Mouse (Mus musculus) induced T-regulatory cell, adult 2 months (primary cell): ENCODE data around the gene Cfap43.

Source experiments
- DNase-seq: peaks from one replicate; pipeline ENCODE4 v3.0.0-alpha.2; 2012; ENCODE audit warnings: low read depth

Cfap43 gene

DNA sequence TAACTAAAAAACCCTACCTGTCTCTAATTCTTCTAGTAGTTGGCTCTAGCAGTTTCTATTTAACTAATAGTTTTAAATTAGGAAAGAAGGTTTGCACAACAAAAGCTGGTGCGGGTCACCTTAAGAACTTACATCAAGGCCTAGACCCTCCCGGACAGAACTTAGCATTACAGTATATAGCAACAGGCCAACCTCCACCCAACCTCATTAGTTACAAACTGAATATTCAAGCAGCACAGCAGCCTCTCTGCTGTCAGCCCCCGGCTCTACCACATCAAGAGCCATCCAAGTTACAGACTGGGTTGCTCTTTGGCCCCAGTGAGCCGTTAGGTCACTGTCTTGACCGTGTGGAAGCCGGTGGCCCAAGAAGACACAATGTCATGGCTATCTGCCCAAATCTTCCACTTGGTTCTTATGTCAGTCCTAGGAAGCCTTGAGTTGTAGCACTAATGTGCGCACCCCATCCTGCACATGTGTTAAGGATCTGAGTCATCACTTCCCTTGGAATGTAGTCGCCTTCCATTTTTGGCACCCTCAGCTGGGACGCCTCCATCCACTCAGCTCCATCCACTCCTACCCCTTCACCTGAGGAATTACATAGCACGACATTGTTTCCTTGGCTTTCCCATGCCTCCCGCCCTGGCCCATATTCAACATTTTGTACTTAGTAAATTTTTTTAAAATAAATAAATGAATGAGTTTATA lies 128.6 kb downstream of the Cfap43 start:
- DNase-seq = no peak

DNA sequence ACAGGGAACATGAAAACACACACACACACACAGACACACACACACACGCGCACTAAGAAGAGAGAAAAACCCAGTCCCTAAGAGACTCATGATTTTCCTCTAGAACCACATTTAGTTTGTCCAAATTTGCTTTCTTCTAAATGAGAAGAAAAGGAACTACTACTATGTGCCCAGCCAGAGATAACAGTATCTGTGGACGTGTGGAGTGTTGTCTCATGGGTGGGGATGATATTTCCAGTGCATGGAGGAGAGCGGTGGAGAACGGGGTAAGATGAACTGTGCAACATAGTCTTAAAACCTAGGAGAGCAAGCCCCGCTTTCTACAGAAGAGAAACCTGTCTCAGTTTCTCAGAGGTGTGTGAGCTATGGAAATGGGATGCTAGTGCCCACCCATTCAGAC lies 135.2 kb downstream of the Cfap43 start:
- DNase-seq = no peak

DNA sequence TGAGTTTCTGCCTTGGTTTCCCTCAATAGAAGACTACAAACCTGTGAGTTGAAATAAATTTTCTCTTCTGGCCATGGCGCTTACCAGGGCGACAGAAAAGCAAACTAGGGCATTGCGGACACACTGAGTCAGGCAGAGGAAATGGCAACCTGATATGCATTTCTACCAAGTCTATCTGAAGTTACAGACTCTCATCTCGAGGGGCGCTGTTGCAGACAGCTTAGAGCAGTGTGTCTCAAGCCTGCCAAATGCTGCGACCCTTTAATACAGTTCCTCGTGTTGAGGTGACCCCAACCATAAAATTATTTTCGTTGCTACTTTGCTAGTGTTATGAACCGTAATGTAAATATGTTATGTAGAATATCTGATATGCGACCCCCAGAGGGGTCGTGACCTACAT lies 138.1 kb downstream of the Cfap43 start:
- DNase-seq = no peak

DNA sequence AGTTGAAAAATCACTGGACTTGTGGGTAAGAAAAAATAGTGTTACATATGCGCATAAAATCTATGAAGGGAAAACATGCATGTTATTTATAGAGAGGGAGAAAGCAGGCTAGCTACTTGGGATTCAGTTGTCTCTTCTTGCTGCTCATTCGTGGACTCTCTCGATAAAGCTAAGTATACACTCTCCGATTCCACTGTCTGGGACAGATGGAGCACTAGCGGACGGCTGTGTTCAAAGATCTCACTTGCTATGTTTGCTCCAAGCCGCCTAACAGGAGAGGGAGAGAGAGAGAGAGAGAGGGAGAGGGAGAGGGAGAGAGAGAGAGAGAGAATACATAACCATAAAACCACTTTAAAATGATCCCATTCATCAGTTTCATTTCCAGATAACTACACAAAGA lies 138.9 kb downstream of the Cfap43 start:
- DNase-seq = no peak

DNA sequence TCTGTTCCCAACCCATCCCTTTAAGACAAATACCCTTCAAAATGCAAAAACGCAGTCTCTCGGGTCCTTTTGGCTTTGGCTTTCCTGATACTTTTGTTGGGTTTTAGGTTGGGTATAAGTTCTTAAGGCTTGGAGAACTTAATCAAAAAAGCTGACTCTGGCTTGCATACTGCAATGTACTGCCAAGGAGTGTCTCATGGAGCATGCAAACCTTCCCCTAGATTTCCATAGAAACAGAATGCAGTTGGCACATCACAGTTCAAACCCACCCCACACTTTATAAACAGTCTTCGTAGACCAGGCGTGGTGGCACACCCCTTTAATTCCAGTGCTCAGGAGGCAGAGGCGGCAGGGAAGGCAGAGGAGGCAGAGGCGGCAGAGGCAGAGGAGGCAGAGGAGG lies 141.2 kb downstream of the Cfap43 start:
- DNase-seq = no peak

DNA sequence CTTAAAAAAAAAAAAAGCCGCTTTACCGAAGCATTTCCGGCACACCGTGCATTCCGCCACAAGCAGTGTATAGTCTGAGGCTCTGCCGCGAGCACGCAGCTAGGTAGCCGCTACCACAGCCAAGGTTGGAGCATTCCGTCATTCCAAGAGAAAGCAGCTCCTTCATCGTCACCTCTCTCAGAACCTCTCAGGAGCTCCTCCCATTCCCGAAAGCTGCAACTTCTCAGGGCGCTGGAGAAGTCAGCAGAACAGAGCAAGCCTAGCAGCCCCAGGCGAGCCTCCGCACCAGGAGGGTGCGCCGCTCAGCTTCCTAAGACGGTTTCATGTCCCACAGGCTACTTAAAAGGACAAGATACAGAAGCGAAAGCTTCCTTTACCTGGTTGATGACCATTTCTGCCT lies 163.5 kb downstream of the Cfap43 start:
- peak; percentile 32 for DNase-seq

DNA sequence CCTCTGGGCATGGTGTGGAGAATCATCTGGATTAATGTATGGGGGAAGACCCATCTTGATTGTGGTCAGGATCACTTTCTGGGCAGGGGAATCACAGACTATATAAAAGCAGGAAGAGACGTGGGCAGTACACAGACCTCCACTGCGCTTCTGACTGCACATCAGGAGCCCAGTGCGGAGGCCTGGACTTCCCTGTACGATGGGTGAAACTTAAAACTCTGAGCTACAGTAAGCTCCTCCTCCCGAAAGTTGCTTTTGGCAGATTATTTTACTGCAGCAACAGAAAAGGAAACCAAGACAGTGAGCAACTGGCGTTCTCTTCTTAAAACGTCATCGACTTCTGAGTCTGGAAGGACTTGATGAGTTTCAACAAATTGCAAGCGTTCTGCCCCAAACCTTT lies 164.2 kb downstream of the Cfap43 start:
- peak; percentile 57 for DNase-seq

DNA sequence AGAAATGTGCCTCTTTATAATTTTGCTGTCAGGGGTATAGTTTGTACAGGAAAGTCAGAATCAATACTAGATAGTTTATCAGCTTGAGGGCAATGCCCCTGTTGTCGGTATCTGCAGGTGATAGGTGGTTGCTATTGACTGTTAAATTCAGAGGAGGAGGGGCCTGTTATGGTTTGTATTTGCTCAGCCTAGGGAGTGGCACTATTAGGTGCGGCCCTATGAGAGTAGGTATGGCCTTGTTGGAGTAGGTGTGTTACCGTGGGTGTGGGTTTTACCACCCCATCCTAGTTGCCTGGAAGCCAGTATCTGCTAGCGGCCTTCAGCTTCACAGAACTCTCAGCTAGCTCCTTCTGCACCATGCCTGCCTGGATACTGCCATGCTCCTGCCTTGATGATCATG lies 165.2 kb downstream of the Cfap43 start:
- DNase-seq = no peak

DNA sequence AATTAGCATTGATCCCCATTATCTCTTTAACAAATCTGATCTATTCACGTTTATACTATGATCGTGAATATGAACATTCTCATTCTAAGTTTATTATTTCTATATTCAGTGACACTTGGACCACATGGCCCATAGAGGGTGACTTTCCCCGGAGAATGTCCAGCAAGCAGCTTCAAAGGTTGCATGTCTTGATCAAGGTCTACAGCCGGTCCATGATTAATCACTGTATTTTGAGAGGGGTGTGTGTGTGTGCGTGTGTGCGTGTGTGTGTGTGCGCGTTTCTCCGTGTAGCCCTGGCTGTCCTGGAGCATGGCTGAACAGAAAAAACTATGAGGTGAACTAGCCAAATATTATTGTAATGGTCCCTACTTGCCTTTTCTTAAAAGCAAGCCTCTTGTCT lies 166.6 kb downstream of the Cfap43 start:
- no peak for DNase-seq

DNA sequence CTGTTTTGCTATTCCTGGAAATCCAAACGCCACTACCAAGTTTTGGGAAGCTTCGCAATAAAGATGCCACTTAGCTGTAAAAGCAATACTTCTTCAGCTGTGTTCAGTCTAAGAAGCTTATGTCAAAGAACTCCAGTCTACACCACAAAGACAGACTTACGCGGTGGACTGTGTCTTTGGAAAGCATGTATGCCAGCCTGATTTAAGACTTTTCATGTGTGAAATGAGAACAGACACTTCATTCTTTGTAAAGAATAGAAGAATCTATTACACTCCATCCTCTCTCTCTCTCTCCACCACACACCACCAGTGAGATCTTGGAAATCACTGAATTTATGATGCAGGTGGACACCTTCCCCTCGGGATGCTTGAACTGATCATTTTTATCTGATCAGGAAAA lies 168.7 kb downstream of the Cfap43 start:
- DNase-seq = no peak

DNA sequence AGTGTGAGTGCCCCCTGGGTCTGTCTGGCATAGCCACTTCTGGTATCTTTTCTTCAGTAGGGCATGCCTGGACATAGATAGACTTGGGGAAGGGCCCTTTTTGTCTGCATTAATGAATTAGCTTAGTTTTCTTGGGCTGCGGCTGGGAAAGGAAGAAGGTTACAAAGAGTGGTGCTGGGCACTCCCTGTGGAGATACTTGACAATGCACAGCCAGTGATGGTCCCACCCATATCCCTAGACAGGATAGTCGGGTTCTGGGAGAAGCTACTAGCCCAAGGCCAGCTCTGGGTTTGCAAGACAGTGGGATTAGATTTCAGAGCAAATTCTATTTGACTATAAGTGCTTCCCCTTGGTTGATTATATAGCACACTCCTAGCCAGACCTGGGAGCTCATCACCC lies 170.1 kb downstream of the Cfap43 start:
- no peak for DNase-seq

DNA sequence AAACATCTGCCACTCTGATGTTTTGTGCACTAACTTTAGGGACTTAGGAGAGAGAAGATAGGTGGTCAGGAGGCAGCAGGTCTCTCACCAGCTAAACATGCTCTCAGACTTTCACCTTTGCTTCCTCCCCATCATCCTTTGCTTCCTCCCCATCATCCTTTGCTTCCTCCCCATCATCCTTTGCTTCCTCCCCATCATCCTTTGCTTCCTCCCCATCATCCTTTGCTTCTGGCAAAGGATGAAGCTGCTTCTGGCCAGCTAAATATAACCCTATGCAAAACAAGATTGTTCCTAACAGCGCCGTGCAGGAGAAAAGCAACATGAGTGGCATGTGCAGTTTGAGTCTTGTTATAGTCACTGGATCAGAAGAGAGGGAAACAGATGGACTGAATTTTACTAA lies 172.0 kb downstream of the Cfap43 start:
- DNase-seq = no peak

DNA sequence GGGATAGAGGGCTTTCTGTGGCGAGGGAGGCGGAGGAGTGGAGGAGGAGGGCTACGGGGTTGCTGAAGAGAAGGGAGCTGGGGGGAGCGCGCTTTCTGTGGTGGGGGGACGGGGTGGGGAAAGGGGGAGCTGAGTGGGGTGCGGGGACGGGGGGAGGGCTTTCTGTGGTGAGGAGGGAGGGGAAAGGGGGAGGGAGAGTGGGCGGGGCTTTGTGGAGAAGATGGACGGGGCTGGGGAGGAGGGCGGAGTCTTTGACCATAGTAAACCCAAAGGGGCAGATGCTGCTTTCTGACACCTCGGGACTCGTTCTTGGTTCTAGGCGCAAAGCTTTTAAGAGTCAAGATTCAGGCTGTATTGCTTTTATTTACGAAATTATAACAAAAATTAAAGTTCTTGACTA lies 187.2 kb downstream of the Cfap43 start:
- peak; percentile 85 for DNase-seq

DNA sequence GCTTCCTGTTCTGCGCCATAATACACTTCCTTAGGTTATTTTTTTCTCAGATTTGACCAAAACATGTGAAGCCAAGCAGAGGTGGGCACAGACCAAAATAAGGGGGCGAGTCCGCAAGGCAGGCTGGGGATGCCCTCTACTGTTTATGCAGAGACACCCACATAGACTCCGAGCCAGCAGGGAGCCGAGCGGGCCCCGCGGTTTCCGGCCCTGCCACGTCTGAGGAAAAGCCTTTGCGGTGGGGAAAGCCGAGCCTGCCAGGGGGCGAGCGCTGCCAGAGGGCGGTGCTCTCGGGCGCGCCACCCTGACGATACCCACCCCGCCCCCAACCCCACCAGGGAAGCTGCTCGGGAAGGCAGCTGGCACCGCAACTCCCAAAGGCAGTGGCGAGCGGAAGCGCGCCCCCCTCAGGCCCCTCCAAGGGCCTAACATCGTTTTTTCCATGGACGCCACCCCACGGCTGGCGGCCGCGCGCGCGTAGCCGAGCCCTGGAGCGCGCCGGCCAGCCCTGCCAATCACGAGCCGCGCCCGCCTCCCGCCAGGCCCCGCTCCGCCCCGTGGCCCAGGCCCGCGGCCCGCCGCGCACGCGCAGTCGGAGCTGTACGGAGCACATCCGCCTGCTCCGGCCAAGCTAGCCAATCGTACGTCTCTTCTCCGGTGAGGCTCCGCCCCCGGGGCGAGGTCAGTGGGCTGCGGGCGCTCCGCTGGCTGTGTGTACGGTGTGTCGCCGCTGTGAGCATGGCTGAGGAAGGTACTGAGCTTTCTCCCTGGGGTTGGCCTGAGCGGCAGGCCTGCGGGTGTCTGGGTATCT lies 187.8 kb downstream of the Cfap43 start, which contains the start of gene Sfr1:
Gene Sfr1 (plus strand): TSS at position 612 of the 811 bp plus-strand sequence.
- peak; percentile 98 for DNase-seq

DNA sequence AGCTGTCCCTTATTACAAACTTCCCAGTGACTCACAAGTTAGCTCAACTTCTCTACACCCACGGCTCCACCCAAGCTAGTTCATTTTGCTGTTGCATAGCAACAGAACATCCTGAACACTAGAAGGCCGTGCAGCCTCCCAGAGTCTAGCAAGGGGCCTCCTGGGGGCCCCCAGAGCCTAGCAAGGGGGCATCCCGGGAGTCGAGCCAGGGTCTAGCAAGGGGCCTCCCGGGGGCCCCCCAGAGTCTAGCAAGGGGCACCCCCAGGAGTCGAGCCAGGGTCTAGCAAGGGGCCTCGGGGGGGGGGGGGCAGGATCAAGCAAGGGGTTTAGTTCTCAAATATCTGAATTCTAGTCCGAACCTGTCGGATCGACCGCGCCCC lies 188.4 kb downstream of the Cfap43 start:
- peak; percentile 90 for DNase-seq

DNA sequence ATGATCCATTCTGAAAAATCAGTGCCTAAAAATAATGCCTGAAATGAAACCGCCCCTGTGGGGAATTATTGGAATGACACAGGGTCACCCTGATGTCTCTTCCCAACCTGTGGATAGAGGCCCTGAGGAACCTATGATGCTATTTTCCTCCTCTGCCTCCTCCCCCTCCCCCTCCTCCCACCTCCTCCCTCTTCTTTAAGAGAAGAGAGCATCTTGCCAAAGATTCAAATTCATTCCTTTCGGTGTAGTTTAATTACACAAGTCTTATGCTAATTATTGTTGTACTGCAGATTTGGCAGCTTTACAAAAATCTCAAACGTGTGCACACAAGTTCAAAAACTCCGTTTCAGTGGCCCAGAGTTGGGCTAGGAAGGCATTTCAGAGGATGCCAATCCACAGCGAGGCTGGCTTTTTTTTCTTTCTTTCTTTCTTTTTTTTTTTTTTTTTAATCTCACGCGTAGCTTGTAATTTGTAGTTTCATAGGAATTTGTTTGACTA lies 193.4 kb downstream of the Cfap43 start:
- DNase-seq = no peak

DNA sequence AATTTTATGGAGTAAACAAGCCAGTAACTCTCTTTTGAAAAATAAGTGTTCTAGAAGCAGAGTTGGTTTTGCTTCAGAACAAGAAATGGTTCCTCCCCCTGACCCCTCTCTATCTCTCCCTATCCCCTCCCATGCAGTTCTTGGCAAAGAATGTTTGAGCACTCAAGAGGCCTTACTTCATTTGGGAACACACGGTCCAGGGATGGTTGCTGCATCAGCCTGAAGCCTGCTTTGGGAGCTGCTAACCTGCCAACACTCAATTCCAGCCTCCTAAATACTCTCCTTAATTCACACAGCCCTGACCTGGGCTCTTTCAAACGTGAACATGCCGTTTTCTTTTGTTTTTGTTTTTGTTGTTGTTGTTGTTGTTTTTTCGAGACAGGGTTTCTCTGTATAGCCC lies 194.2 kb downstream of the Cfap43 start:
- no peak for DNase-seq

DNA sequence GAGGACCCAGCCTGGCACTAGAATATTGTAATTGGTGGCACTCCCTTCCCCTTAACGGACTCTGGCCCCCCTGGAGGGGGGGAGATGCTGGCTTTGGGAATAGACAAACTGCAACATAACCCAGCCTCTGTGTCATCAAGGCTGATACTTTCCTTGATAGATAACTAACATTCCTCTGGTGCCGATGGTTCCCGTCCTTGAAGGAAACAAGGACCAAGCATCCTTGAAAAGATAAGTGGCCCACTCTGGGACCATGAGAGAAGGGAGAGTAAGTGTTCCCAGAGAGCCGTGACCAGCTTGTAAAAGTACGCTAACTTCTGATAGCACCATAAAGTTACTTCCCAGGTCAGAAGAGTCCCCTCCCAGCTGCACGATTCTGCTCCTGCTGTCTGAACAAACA lies 196.6 kb downstream of the Cfap43 start:
- DNase-seq = no peak

DNA sequence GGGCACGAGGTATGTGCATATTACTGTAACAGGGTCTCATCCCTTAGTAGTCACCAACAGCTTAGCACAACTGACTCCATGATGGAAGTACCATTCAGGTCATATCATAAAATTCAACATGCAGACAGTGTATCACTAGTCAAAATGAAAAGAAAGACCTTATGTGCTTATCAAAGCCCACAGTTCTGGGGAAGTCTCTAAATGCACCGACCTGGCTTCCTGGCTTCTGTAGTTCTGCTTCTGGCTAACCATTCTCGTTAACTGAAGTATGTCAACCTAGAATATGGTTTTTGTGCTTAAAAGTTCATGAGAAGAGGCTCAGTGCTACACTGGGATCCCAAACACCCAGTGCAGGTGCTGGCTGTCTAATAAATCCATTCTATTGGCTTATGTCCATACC lies 199.9 kb downstream of the Cfap43 start:
- no peak for DNase-seq

DNA sequence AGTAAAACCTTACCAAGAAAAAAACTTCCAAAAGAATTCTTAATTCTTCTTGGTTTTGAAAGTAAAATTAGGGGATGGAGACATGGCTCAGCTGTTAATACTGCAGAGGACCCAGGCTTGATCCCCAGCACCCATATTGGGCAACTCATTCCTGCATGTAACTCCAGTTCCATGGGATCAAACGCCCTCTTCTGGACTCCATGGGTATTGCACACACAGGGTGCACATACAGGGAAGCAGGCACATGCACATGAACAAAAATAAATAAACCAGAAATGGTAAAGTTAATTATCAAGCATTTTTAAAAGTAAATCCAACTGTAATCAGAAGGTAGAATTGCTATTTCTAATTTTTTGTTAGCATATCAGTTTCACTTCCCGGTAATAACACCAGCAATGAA lies 202.9 kb downstream of the Cfap43 start:
- no peak for DNase-seq

DNA sequence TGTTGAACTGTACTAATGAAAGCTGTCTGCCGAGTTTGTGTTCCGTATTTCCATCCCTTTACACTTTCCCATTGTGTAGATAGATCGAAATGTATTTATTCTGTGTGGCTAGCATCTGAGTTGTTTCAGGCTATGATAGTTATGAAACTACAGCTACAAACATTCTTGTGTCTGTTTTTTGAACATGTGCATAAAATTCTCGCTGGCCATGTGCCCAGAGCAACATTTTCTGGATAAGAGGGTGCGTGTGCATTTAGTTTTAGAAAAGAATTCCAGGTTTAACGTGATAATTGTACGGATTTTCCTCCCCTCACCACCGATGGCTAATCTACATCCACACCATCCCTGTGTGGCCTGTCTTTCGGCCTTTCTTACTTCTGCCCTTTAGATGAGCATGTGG lies 205.6 kb downstream of the Cfap43 start:
- no peak for DNase-seq

DNA sequence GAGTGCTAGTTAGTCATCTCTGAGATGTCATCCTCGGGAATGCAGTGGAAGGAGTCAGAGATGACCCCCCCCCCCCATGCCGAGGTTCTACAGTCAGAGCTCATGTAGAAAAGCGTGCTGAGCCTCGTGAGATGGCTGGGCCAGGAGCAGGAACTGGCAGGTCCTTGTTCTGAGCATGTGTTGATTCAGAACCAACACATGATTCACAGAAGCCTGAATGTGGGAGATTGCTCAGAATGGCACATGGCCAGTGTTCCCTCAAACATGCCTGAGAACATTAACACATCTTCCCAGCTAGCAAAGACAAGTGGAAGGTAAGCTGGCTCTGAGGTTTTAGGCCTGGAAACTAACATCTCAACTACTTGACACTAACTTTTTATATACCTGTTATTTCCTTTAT lies 208.7 kb downstream of the Cfap43 start:
- no peak for DNase-seq

DNA sequence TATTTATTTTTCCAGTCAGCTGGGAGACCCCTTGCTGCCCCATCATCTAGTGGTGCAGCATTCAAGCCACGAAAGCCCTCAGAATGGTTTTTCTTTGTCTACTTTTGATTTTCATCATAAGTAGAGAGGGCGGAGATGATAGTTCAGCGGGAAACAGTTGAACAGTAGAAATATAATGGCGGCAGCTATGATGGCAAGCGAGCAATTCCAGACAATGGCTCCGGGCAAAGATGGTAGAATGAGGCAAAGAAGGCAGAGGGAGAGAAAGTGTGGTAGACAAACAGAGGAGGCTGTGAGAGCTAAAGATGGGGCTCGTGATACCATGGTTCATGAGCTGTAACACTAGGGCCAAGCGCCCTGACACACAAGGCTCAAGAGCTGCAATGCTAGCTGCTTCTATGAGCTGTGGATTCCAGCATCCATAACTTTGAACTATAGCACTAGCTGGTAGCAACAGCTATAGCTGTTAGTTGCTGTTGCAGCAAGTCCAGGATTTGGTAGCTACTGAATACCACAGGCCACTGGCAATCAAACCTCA lies 213.2 kb downstream of the Cfap43 start:
- DNase-seq = no peak
